ENCODE assay signal across 10 mouse cellular contexts in genomic region chr11:97619391-97619795, GRCm38 (mm10). TPM values are rescaled to one million over a fixed set of nuclear protein-coding genes. Genes with fewer than 3 reads are reported as not detected.
DNase-seq lines count a peak whose midpoint lies in the region; ATAC-seq and TF ChIP-seq lines count a peak whose summit lies in the region.
"Had no signal": no experiment of that assay in that cellular context is flagged by ENCODE, and none has a peak within 500 bp of the region (broad histone marks: within the 10 kb centered on the region; RNA-seq: fewer than 3 reads in every experiment).

No protein-coding gene starts in this region.

- no peaks in the 10 kb centered on the region for H3K36me3 ChIP-seq in midbrain, embryonic 11.5 days (ENCODE audit: control insufficient read depth, insufficient read depth, low read length)
- H3K36me3 ChIP-seq in midbrain, embryonic 10.5 days: no peaks in the 10 kb centered on the region
- H3K36me3 ChIP-seq: embryonic facial prominence, embryonic 12.5 days; limb, embryonic 15.5 days had no signal

- peak; percentile 69 for TF ChIP-seq CTCF in left cerebral cortex, adult 2 months (IDR thresholded peaks at IDR 0.05)

- H3K27ac ChIP-seq in midbrain, embryonic 11.5 days (ENCODE audit: low read depth, low read length): no peak overlapping the region
- no peak overlapping the region for H3K27ac ChIP-seq in midbrain, embryonic 10.5 days (replicated peaks)
- no peak overlapping the region; the same call in 1 of the 2 replicates for H3K27ac ChIP-seq in left cerebral cortex, adult 2 months
- H3K27ac ChIP-seq: embryonic facial prominence, embryonic 12.5 days; limb, embryonic 15.5 days had no signal

- intact Hi-C loops in heart, postnatal 14 days (cut with DNase I): no loop called here
- intact Hi-C loops in left cerebral cortex, adult 2 months (cut with DNase I): no loop called here

- peak; percentile 90 for DNase-seq in midbrain, embryonic 11.5 days (ENCODE audit: low spot score, missing footprints)
- DNase-seq in midbrain, embryonic 10.5 days (ENCODE audit: low spot score): no peak
- peak; percentile 80 to 90 for DNase-seq in adrenal gland, adult (ENCODE audit: inconsistent age in 2 of 2, low spot score in 1 of 2)
- peak; percentile 77 to 85 for DNase-seq in cerebellum, postnatal 36 days
- peak; percentile 57 to 78 for DNase-seq in heart, postnatal 14 days
- DNase-seq in left cerebral cortex, adult 2 months (ENCODE audit: extremely low spot score in 1 of 2, low spot score in 2 of 2): peak; percentile 67 to 76
- DNase-seq in retina, embryonic 14.5 days (ENCODE audit: low spot score): peak; percentile 65

- H3K4me1 ChIP-seq in midbrain, embryonic 11.5 days (ENCODE audit: control insufficient read depth, insufficient read depth, low read length): no peaks in the 10 kb centered on the region
- H3K4me1 ChIP-seq in midbrain, embryonic 10.5 days: peaks cover 4% of the 10 kb centered on the region; the same call in 1 of the 2 replicates
- H3K4me1 ChIP-seq: embryonic facial prominence, embryonic 12.5 days; limb, embryonic 15.5 days had no signal

- H3K27me3 ChIP-seq in midbrain, embryonic 11.5 days (ENCODE audit: control insufficient read depth, insufficient read depth, low read length): no peaks in the 10 kb centered on the region; the same call in 1 of the 2 replicates
- peaks cover 66% of the 10 kb centered on the region for H3K27me3 ChIP-seq in midbrain, embryonic 10.5 days (ENCODE audit: low read depth, poor library complexity, severe bottlenecking)

- no peak overlapping the region for H3K9ac ChIP-seq in midbrain, embryonic 11.5 days (ENCODE audit: low read length)
- H3K9ac ChIP-seq: embryonic facial prominence, embryonic 12.5 days; limb, embryonic 15.5 days had no signal

- H3K9me3 ChIP-seq in midbrain, embryonic 11.5 days (ENCODE audit: control insufficient read depth, low read length): no peaks in the 10 kb centered on the region
- no peaks in the 10 kb centered on the region for H3K9me3 ChIP-seq in midbrain, embryonic 10.5 days (replicated peaks)
- H3K9me3 ChIP-seq: embryonic facial prominence, embryonic 12.5 days; limb, embryonic 15.5 days had no signal

- no peak overlapping the region for H3K4me3 ChIP-seq in midbrain, embryonic 11.5 days (ENCODE audit: low read depth, low read length)
- no peak overlapping the region for H3K4me3 ChIP-seq in midbrain, embryonic 10.5 days
- H3K4me3 ChIP-seq in left cerebral cortex, adult 2 months: no peak overlapping the region
- H3K4me3 ChIP-seq: embryonic facial prominence, embryonic 12.5 days; limb, embryonic 15.5 days had no signal

- 42% methylated on average over 5 of the region's 5 CpGs for WGBS in midbrain, embryonic 11.5 days
- 43% methylated on average over 5 of the region's 5 CpGs for WGBS in midbrain, embryonic 10.5 days

- no peak for ATAC-seq in midbrain, embryonic 11.5 days (ENCODE audit: low FRiP score)
- ATAC-seq in activated CD4-positive, CD25-positive, alpha-beta regulatory T cell, adult 4 months: no peak

- no peak overlapping the region for H3K4me2 ChIP-seq in midbrain, embryonic 11.5 days
- H3K4me2 ChIP-seq: embryonic facial prominence, embryonic 12.5 days; limb, embryonic 15.5 days had no signal

RNA-seq across cellular contexts. Expression of gene Epop, which starts 10.1 kb away (rescaled TPM):
- polyA plus RNA-seq in midbrain, embryonic 11.5 days (2014; fragmentation: Nextera tagmentation; extraction: Ambion mirVana): 7.0 and 12.0 TPM in 2 replicates
- 10.4 and 13.3 TPM in 2 replicates for polyA plus RNA-seq in midbrain, embryonic 10.5 days (2016; fragmentation: Nextera tagmentation; extraction: Ambion mirVana)
- total RNA-seq in heart, postnatal 14 days (2021): 1 to 10 TPM in 1 of 2 experiments, under 1 TPM in 1; 0.93 to 1.2 TPM
- 100 to 1,000 TPM in 1 of 2 experiments, 10 to 100 TPM in 1; 99.9 to 107 TPM for total RNA-seq in left cerebral cortex, adult 2 months (2021)
- polyA plus RNA-seq in activated CD4-positive, CD25-positive, alpha-beta regulatory T cell, adult 4 months (2017; shearing (Covaris generic)): under 1 TPM; 0.40 to 0.61 TPM

RNA-seq across cellular contexts. Expression of gene Srcin1, which starts 43.4 kb away (rescaled TPM):
- polyA plus RNA-seq in midbrain, embryonic 11.5 days (2014; fragmentation: Nextera tagmentation; extraction: Ambion mirVana): 1.7 and 2.2 TPM in 2 replicates
- polyA plus RNA-seq in midbrain, embryonic 10.5 days (2016; fragmentation: Nextera tagmentation; extraction: Ambion mirVana): 0.89 and 1.6 TPM in 2 replicates
- under 1 TPM; 0.29 to 0.34 TPM for total RNA-seq in heart, postnatal 14 days (2021)
- total RNA-seq in left cerebral cortex, adult 2 months (2021): 100 to 1,000 TPM; 308 to 318 TPM
- polyA plus RNA-seq in activated CD4-positive, CD25-positive, alpha-beta regulatory T cell, adult 4 months (2017; shearing (Covaris generic)): not detected

RNA-seq across cellular contexts. Expression of gene Mllt6, which starts 43.8 kb away (rescaled TPM):
- 3.5 and 4.3 TPM in 2 replicates for polyA plus RNA-seq in midbrain, embryonic 11.5 days (2014; fragmentation: Nextera tagmentation; extraction: Ambion mirVana)
- 2.1 and 2.6 TPM in 2 replicates for polyA plus RNA-seq in midbrain, embryonic 10.5 days (2016; fragmentation: Nextera tagmentation; extraction: Ambion mirVana)
- total RNA-seq in heart, postnatal 14 days (2021): 10 to 100 TPM; 58.1 to 61.7 TPM
- 100 to 1,000 TPM; 143 to 147 TPM for total RNA-seq in left cerebral cortex, adult 2 months (2021)
- 10 to 100 TPM; 13.9 to 15.2 TPM for polyA plus RNA-seq in activated CD4-positive, CD25-positive, alpha-beta regulatory T cell, adult 4 months (2017; shearing (Covaris generic))
